Mouse (Mus musculus) granulocyte monocyte progenitor cell, adult 5-6 weeks (primary cell): ENCODE data around the gene Ctnnd2. TPM values are rescaled to one million over a fixed set of nuclear protein-coding genes. Genes with fewer than 3 reads are reported as not detected.

ENCODE experiments used
- ATAC-seq: replicated peaks from 2 replicates; pipeline ENCODE4 v1.8.0; 2016; ENCODE audit warnings: mild to moderate bottlenecking, moderate TSS enrichment, inconsistent platforms; ENCODE audit not compliant: poor library complexity, severe bottlenecking
- total RNA-seq, 2 experiments: library from RNA; stranded (forward) in 1 of 2; stranded (reverse) in 1 of 2; fragments of 200-712, 200-1000 nt in 1 of 2; fragments of >200 nt in 1 of 2; fragmentation: Nextera tagmentation in 1 of 2; gene quantifications; 2 replicates each; pipeline ENCODE4 v1.2.3; 2014 to 2017

The Ctnnd2 gene
- total RNA-seq, 2 experiments from 2014 or later: not detected

- no peak for ATAC-seq
Measured at GRCm38 (mm10) chr15:30471280-30471966, 299.0 kb downstream of the Ctnnd2 start.

- ATAC-seq: no peak
Measured at GRCm38 (mm10) chr15:30480676-30481075, 308.3 kb downstream of the Ctnnd2 start.

- no peak for ATAC-seq
Measured at GRCm38 (mm10) chr15:30506476-30506875, 334.1 kb downstream of the Ctnnd2 start.

- no peak for ATAC-seq
Measured at GRCm38 (mm10) chr15:30512467-30512866, 340.1 kb downstream of the Ctnnd2 start.

- no peak for ATAC-seq
Measured at GRCm38 (mm10) chr15:30513122-30513521, 340.7 kb downstream of the Ctnnd2 start.

DNA sequence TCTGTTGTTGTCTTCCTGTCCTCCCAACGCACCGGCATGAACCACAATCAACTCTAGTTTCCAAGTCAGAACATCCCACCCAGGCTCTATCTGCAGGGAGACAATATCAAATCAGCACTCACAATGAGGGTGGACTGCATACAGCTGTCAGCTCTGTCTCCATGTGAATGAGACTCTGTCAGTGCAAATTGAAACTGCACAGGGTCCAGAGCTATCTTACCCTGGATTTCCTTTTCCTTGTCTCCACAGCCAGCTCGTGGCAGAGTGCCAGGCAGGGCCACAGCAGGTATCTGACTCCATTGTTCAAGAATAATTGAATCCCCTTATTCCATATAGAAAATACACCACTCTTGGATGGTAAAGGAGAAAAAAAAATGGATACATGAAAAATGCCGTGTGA lies 343.0 kb downstream of the Ctnnd2 start:
- ATAC-seq: no peak

GRCm38 (mm10) chr15:30541459-30541858 lies 369.1 kb downstream of the Ctnnd2 start:
- ATAC-seq: no peak

- ATAC-seq: no peak
Measured at GRCm38 (mm10) chr15:30548263-30548662, 375.9 kb downstream of the Ctnnd2 start.

DNA sequence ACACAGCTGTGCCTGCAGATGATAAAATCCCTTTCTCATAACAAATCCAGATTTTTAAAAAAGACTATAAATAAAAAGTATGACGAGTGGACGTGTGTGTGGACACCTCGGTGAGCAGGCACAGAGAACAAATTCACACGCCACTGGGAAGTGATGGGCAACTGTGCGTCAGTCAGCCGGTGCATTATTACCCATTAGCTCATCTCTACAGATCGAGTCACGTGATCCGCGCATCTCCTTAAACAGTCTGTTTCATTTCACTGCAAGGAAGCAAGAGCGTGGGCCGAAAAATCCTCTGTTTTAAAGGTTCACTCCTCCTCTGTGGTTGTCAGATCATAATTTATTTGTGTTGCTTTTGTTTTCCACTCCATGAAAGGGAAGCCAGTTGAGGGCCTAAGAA lies 378.6 kb downstream of the Ctnnd2 start:
- ATAC-seq: no peak

- no peak for ATAC-seq
Measured at GRCm38 (mm10) chr15:30553910-30554406, 381.6 kb downstream of the Ctnnd2 start.

DNA sequence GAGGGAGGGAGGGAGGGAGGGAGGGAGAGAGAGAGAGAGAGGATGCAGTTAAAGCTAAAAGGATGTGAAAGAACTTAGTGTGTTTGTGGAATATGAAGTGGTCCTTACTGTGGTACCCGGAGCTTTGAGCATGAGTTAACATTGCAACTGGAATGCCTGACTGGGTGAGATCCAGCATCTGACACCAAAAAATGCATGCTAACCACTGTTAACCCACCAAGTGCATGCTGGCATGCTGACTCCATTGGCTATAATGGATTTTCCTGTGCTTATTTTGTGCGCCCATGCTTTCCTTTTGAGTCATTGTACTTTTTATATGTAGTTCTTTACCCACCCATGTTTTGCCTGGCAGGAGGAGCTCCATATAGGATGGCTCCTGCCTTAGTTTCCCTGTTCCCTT lies 383.4 kb downstream of the Ctnnd2 start:
- no peak for ATAC-seq

GRCm38 (mm10) chr15:30562375-30562774 lies 390.0 kb downstream of the Ctnnd2 start:
- ATAC-seq: no peak

- peak; percentile 53 for ATAC-seq
Measured at GRCm38 (mm10) chr15:30564594-30564993, 392.2 kb downstream of the Ctnnd2 start.

GRCm38 (mm10) chr15:30570254-30570800 lies 397.9 kb downstream of the Ctnnd2 start:
- ATAC-seq: 0 out of 2 replicates have a peak, but pooled peaks have one; percentile 17

GRCm38 (mm10) chr15:30587446-30587845 lies 415.1 kb downstream of the Ctnnd2 start:
- no peak for ATAC-seq

- ATAC-seq: no peak
Measured at GRCm38 (mm10) chr15:30590865-30591264, 418.5 kb downstream of the Ctnnd2 start.

GRCm38 (mm10) chr15:30595507-30595906 lies 423.1 kb downstream of the Ctnnd2 start:
- no peak for ATAC-seq

- peak; percentile 93 for ATAC-seq
Measured at GRCm38 (mm10) chr15:30610613-30611012, 438.2 kb downstream of the Ctnnd2 start.

DNA sequence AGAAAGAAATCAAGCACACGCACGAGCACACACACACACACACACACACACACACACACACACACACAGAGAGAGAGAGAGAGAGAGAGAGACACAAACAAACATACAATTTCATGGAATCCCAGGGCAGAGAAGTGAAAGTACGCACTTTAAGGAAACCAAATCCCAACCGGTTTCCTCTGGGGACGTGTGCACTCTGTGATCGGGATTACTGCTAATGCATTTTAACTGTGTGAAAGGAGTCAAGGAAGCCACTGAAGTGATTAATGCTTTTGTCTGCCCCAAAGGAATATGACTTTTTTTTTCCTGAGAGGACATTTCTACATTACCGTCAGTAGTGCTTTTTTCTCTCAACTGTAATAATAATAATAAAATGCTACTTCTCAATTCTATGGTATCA lies 443.1 kb downstream of the Ctnnd2 start:
- no peak for ATAC-seq

- peak; percentile 58 for ATAC-seq
Measured at GRCm38 (mm10) chr15:30616861-30617260, 444.5 kb downstream of the Ctnnd2 start.

DNA sequence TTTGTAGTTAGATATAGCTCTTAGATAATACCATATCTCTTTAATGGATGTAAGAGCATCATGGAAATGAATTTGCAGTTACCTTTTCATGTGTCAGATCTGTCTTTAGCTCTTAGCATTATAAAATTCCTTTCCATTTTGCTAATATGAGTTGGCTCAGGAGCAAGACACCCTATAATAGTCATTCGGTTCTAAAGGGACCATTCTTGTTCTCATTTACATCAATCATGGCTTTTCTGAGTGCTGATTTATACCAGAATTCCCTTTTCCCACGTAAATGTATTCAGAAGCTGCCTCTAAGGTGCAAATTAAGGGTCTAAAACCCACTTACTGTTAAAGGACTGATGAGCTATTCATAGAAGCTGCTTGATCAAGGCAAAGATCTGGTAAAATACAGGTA lies 445.5 kb downstream of the Ctnnd2 start:
- ATAC-seq: no peak

DNA sequence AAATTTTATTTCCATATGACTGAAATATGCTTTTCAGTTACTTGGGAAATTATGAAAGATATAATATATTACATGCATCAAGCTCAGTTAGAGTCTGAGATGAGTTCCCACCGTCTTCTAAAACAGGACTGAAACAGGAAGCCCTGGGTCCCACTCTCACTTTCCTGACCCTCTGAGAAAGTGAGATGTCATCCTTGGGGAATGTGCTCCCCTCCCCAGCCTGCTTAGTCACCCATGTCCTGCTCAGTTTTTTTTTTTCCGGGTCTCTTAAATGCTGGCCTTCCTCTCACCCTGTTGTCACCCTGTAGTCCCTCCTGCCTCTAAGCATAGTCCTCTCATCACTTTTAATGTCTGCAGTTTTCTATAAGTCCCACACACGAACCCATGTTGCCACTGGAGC lies 456.1 kb downstream of the Ctnnd2 start:
- peak; percentile 51 for ATAC-seq
